Mouse (Mus musculus) embryonic fibroblast, embryonic 13.5 days (primary cell): ENCODE measurements around the gene Tmprss7.

Experiments used
- CTCF ChIP-seq: IDR thresholded peaks from 2 replicates; pipeline ENCODE4 v1.5.1; 2011; ENCODE audit warnings: mild to moderate bottlenecking, control low read depth, low read length, moderate library complexity, borderline replicate concordance; ENCODE audit not compliant: insufficient read depth
- POLR2A ChIP-seq: IDR thresholded peaks from 2 replicates; pipeline ENCODE4 v1.6.1; 2011; ENCODE audit warnings: low read depth, mild to moderate bottlenecking, control low read depth, low read length, moderate library complexity

DNA sequence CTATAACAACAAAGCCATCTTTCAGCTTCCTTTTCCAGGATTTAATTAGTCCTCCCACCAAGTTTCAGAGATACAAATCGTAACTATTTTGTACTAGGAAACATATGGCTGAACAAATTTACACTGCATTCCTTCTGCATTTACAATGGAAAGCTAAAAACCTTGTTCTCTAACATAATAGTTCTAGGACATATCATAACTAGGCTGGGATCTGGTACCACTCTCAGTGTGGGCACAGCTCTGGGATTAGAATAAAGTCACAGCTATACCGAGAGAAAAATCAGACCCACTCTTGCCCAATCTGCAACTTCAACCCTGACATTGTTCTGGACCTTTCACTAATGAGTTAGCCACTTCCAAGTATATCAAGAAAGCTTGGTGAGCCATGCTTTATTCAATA, 57.6 kb downstream of the Tmprss7 start:
- TF ChIP-seq POLR2A = no peak
- no peak for TF ChIP-seq CTCF
